Mouse (Mus musculus) layer of hippocampus, postnatal 10 days (tissue): ENCODE measurements around the gene Zfp691. TPM values are rescaled to one million over a fixed set of nuclear protein-coding genes. Genes with fewer than 3 reads are reported as not detected.

Source experiments
- DNase-seq, 2 experiments: peaks; one replicate each; pipeline ENCODE4 v3.0.0; 2021; ENCODE audit warnings: low spot score in 2 of 2
- long read RNA-seq: library from polyadenylated mRNA; stranded (forward); transcript quantifications from one replicate; pipeline ENCODE4 v2.0.0, GENCODE M21; 2023
- total RNA-seq, 2 experiments: library from RNA; stranded (reverse); gene quantifications; 2 replicates each; pipeline ENCODE4 v1.2.3; 2021

Zfp691 gene
- 1 to 10 TPM; 6.2 to 7.7 TPM for total RNA-seq
- long read RNA-seq, partial matches to known transcripts, result 0 of 2 reads
- long read RNA-seq, other reads (novel, unspliced or antisense), result 1 of 2 reads

- DNase-seq, result peak; percentile 92 to 94
Observed at GRCm38 (mm10) chr4:119173851-119174453, at the start of gene Zfp691. Zfp691 (minus strand) TSS chr4:119174195.

- DNase-seq, result peak; percentile 42 to 48
Observed at GRCm38 (mm10) chr4:119223696-119224095, 49.7 kb upstream of the Zfp691 start.

- no peak for DNase-seq
Observed at GRCm38 (mm10) chr4:119218169-119218568, 44.2 kb upstream of the Zfp691 start, which contains the start of gene Tmem269. Tmem269 (minus strand) TSS chr4:119218217.

GRCm38 (mm10) chr4:119216667-119217066 is 42.7 kb upstream of the Zfp691 start:
- DNase-seq, result no peak

GRCm38 (mm10) chr4:119204672-119205071 is 30.7 kb upstream of the Zfp691 start:
- DNase-seq, result peak; percentile 62 to 72

- DNase-seq, result no peak
Observed at GRCm38 (mm10) chr4:119198105-119198504, 24.1 kb upstream of the Zfp691 start.

GRCm38 (mm10) chr4:119195582-119196320 is 21.8 kb upstream of the Zfp691 start:
- no peak for DNase-seq

- peak; percentile 85 to 89 for DNase-seq
Observed at GRCm38 (mm10) chr4:119194909-119195581, 21.1 kb upstream of the Zfp691 start, which contains the start of gene Svbp. Svbp (plus strand) TSS chr4:119195306.

- no peak for DNase-seq
Observed at GRCm38 (mm10) chr4:119192757-119193156, 18.8 kb upstream of the Zfp691 start.

- no peak for DNase-seq
Observed at GRCm38 (mm10) chr4:119191273-119191672, 17.3 kb upstream of the Zfp691 start.

- no peak for DNase-seq
Observed at GRCm38 (mm10) chr4:119190618-119191017, 16.6 kb upstream of the Zfp691 start.

GRCm38 (mm10) chr4:119189864-119190263 is 15.9 kb upstream of the Zfp691 start, which contains the start of gene Ermap:
Ermap (minus strand) TSS chr4:119190011.
- no peak for DNase-seq

- no peak for DNase-seq
Observed at GRCm38 (mm10) chr4:119189392-119189791, 15.4 kb upstream of the Zfp691 start.

GRCm38 (mm10) chr4:119188060-119188785 is 14.2 kb upstream of the Zfp691 start:
- DNase-seq, result peak in 1 of 2 experiments; percentile 34

- DNase-seq, result no peak
Observed at GRCm38 (mm10) chr4:119185771-119186170, 11.8 kb upstream of the Zfp691 start.

GRCm38 (mm10) chr4:119183525-119183924 is 9.5 kb upstream of the Zfp691 start:
- DNase-seq, result no peak

GRCm38 (mm10) chr4:119181456-119181855 is 7.5 kb upstream of the Zfp691 start:
- no peak for DNase-seq

GRCm38 (mm10) chr4:119180133-119180707 is 6.2 kb upstream of the Zfp691 start:
- DNase-seq, result no peak

GRCm38 (mm10) chr4:119178331-119178730 is 4.3 kb upstream of the Zfp691 start:
- no peak for DNase-seq

GRCm38 (mm10) chr4:119177702-119178101 is 3.7 kb upstream of the Zfp691 start:
- no peak for DNase-seq
